Mouse (Mus musculus) hindbrain, embryonic 14.5 days (tissue): ENCODE data around the gene Olfr51. TPM values are rescaled to one million over a fixed set of nuclear protein-coding genes. Genes with fewer than 3 reads are reported as not detected.
A peak's percentile ranks its signal among the peaks of the same experiment; 100 is the strongest.
"Not testable (repeated sequence)": the region's sequence is repeated elsewhere in the genome, so short reads cannot be mapped to it uniquely, and the experiment has no call there.

ENCODE experiments used
- ATAC-seq: fragments of 200-750 bp; cut with Nextera tagmentation; 2 replicates; pipeline ENCODE4 v1.8.0; 2017; ENCODE audit warnings: moderate number of reproducible peaks, mild to moderate bottlenecking, moderate TSS enrichment, moderate library complexity; ENCODE audit not compliant: low FRiP score
- DNase-seq: peaks from one replicate; pipeline ENCODE4 v3.0.0-alpha.2; 2015; ENCODE audit warnings: low spot score
- H3K27ac ChIP-seq: fragments of 300-500 bp; sonication (generic); 2 replicates; pipeline ENCODE4 v1.5.1; 2014; ENCODE audit warnings: mild to moderate bottlenecking, moderate library complexity
- H3K27me3 ChIP-seq: fragments of 300-500 bp; sonication (generic); 2 replicates; pipeline ENCODE4 v1.6.1; 2014; ENCODE audit warnings: mild to moderate bottlenecking, low read length, mixed read lengths; ENCODE audit not compliant: control insufficient read depth, insufficient read depth
- H3K36me3 ChIP-seq: fragments of 300-500 bp; sonication (generic); replicated peaks from 2 replicates; pipeline ENCODE4 v1.6.1; 2014; ENCODE audit not compliant: control insufficient read depth, insufficient read depth
- H3K4me1 ChIP-seq: fragments of 300-500 bp; sonication (generic); replicated peaks from 2 replicates; pipeline ENCODE4 v1.6.1; 2014; ENCODE audit warnings: antibody characterized with exemption, low read length, mixed read lengths; ENCODE audit not compliant: control insufficient read depth, insufficient read depth
- H3K4me2 ChIP-seq: fragments of 300-500 bp; sonication (generic); replicated peaks from 2 replicates; pipeline ENCODE4 v1.6.1; 2014; ENCODE audit warnings: mild to moderate bottlenecking, moderate library complexity
- H3K4me3 ChIP-seq: fragments of 300-500 bp; sonication (generic); replicated peaks from 2 replicates; pipeline ENCODE4 v1.5.1; 2014; ENCODE audit warnings: mild to moderate bottlenecking, low read length
- H3K9ac ChIP-seq: fragments of 300-500 bp; sonication (generic); 2 replicates; pipeline ENCODE4 v1.6.1; 2014
- H3K9me3 ChIP-seq: fragments of 300-500 bp; sonication (generic); 2 replicates; pipeline ENCODE4 v1.6.1; 2016; ENCODE audit warnings: low read length; ENCODE audit not compliant: control insufficient read depth
- WGBS: fragments of 180-500 bp; shearing (Covaris S2); extraction: QIAGEN DNeasy Blood & Tissue Kit; methylation state at CpG from one replicate; pipeline ENCODE4 v1.1.7; 2014; 5-methylcytosine and 5-hydroxymethylcytosine counted together
- polyA plus RNA-seq: library from polyadenylated mRNA; unstranded; fragments of >200 nt; fragmentation: Nextera tagmentation; extraction: Ambion mirVana; gene quantifications from 2 replicates; pipeline ENCODE4 v1.2.1, GENCODE M21; 2014

Gene Olfr51
- not detected in 2 replicates for polyA plus RNA-seq

GRCm38 (mm10) chr11:51003296-51003695 lies at the start of gene Olfr51:
Olfr51 (plus strand) TSS chr11:51003596.
- no peaks in the 10 kb centered on the region for H3K27me3 ChIP-seq
- H3K4me2 ChIP-seq = no peak within 1 kb of the TSS
- no peaks in the 10 kb centered on the region for H3K36me3 ChIP-seq
- H3K4me3 ChIP-seq = no peak within 1 kb of the TSS
- no peaks in the 10 kb centered on the region for H3K4me1 ChIP-seq
- WGBS = 85% methylated on average over 5 of the region's 5 CpGs
- H3K9ac ChIP-seq = no peak within 1 kb of the TSS
- H3K27ac ChIP-seq = no peak within 1 kb of the TSS
- no peak for DNase-seq
- no peak for ATAC-seq
- H3K9me3 ChIP-seq = no peaks in the 10 kb centered on the region

- no peaks in the 10 kb centered on the region for H3K36me3 ChIP-seq
- ATAC-seq (no peak), DNase-seq (no peak)
- no peak within 1 kb of the TSS for H3K4me2 ChIP-seq
- no peak within 1 kb of the TSS for H3K4me3 ChIP-seq
- no peak within 1 kb of the TSS for H3K27ac ChIP-seq
- no peaks in the 10 kb centered on the region for H3K27me3 ChIP-seq
- H3K9ac ChIP-seq = no peak within 1 kb of the TSS
- no peaks in the 10 kb centered on the region for H3K9me3 ChIP-seq
- H3K4me1 ChIP-seq = no peaks in the 10 kb centered on the region
- WGBS = 68% methylated on average over 6 of the region's 6 CpGs
These were observed 49.7 kb upstream of the Olfr51 start, which contains the start of gene Prop1 for GRCm38 (mm10) chr11:50953665-50954064. Prop1 (minus strand) TSS chr11:50953765.

GRCm38 (mm10) chr11:50964886-50965285 lies 38.5 kb upstream of the Olfr51 start:
- Histone ChIP-seq H3K27ac (no peak overlapping the region), H3K9ac (no peak overlapping the region), H3K4me2 (no peak overlapping the region), H3K27me3 (no peaks in the 10 kb centered on the region), H3K4me3 (no peak overlapping the region), H3K36me3 (no peaks in the 10 kb centered on the region), H3K9me3 (no peaks in the 10 kb centered on the region), H3K4me1 (no peaks in the 10 kb centered on the region)
- DNase-seq (no peak), ATAC-seq (no peak)
- WGBS = 84% methylated on average over 2 of the region's 2 CpGs

DNA sequence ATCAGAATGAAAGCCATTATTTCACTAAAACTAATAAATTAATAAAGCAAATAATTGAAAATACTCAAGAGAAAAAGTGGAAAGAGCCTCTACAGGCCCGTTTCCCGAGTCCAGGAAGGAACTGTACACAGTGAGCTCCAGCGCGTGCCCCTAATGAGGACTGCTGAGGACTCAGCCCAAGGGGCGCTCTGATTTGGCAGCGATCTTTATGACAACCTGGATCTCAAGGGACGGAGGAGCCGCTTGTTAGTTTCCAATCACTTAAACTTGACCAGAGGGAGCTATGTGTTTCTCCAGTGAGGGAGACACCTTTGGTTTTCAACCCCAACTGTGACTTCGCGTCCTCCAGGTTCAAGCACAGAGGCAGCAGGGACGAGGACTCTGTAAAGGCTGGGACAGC lies 37.2 kb upstream of the Olfr51 start, which contains the start of gene Olfr1378:
Gene Olfr1378 (plus strand): TSS at position 301 of the 400 bp plus-strand sequence.
- DNase-seq = no peak
- no peak for ATAC-seq
- 84% methylated on average over 11 of the region's 11 CpGs for WGBS
- H3K27me3 ChIP-seq = no peaks in the 10 kb centered on the region
- H3K4me1 ChIP-seq = no peaks in the 10 kb centered on the region
- no peak within 1 kb of the TSS for H3K27ac ChIP-seq
- no peaks in the 10 kb centered on the region for H3K36me3 ChIP-seq
- no peak within 1 kb of the TSS for H3K9ac ChIP-seq
- no peak within 1 kb of the TSS for H3K4me2 ChIP-seq
- no peak within 1 kb of the TSS for H3K4me3 ChIP-seq
- no peaks in the 10 kb centered on the region for H3K9me3 ChIP-seq

- ATAC-seq (no peak), DNase-seq (no peak)
- H3K36me3 ChIP-seq = no peaks in the 10 kb centered on the region
- no peak overlapping the region for H3K9ac ChIP-seq
- H3K9me3 ChIP-seq = no peaks in the 10 kb centered on the region
- H3K27ac ChIP-seq = no peak overlapping the region
- 69% methylated on average over 4 of the region's 4 CpGs for WGBS
- H3K4me2 ChIP-seq = no peak overlapping the region
- H3K4me3 ChIP-seq = no peak overlapping the region
- no peaks in the 10 kb centered on the region for H3K27me3 ChIP-seq
- H3K4me1 ChIP-seq = no peaks in the 10 kb centered on the region
These were observed 26.2 kb upstream of the Olfr51 start for GRCm38 (mm10) chr11:50977216-50977615.

DNA sequence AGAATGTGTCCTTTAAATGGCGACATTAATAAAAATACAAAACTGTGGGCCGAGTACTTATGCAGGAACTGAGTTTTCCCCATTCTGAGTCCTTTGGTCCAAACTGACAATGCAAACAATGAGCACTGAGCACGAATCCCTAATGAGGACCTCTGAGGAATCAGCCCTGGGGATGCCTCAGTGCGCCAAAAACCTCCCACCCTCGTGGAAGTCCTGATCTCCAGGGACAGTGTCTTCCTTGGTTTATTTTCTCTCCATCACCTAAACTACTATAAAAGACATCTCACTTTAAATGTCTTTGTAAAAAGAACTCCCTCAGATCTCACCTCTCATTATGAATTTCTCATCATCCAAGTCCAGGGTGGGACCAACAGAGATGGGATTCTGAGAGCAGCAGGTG lies 21.7 kb upstream of the Olfr51 start, which contains the start of gene Olfr1377:
Gene Olfr1377 (plus strand): TSS at position 301 of the 400 bp plus-strand sequence.
- Histone ChIP-seq H3K9ac (no peak within 1 kb of the TSS), H3K4me1 (no peaks in the 10 kb centered on the region), H3K9me3 (no peaks in the 10 kb centered on the region), H3K27me3 (no peaks in the 10 kb centered on the region), H3K36me3 (no peaks in the 10 kb centered on the region), H3K4me2 (no peak within 1 kb of the TSS), H3K27ac (no peak within 1 kb of the TSS), H3K4me3 (no peak within 1 kb of the TSS)
- DNase-seq (no peak), ATAC-seq (no peak)
- WGBS = 61% methylated on average over 5 of the region's 5 CpGs

- Histone ChIP-seq H3K4me3 (no peak overlapping the region), H3K4me2 (no peak overlapping the region), H3K36me3 (no peaks in the 10 kb centered on the region), H3K9me3 (no peaks in the 10 kb centered on the region), H3K27me3 (no peaks in the 10 kb centered on the region), H3K4me1 (no peaks in the 10 kb centered on the region), H3K27ac (no peak overlapping the region), H3K9ac (no peak overlapping the region)
- WGBS = 65% methylated on average over 5 of the region's 5 CpGs
- ATAC-seq (no peak), DNase-seq (peak; percentile 38)
These were observed 8.4 kb downstream of the Olfr51 start for GRCm38 (mm10) chr11:51011821-51012220.

GRCm38 (mm10) chr11:51013936-51014335 lies 10.5 kb downstream of the Olfr51 start, which contains the start of gene Olfr54:
Olfr54 (plus strand) TSS chr11:51014236.
- Histone ChIP-seq H3K9ac (no peak within 1 kb of the TSS), H3K4me2 (no peak within 1 kb of the TSS), H3K27me3 (no peaks in the 10 kb centered on the region), H3K9me3 (no peaks in the 10 kb centered on the region), H3K27ac (no peak within 1 kb of the TSS), H3K4me3 (no peak within 1 kb of the TSS), H3K4me1 (no peaks in the 10 kb centered on the region), H3K36me3 (no peaks in the 10 kb centered on the region)
- no peak for DNase-seq
- no peak for ATAC-seq
- WGBS = 66% methylated on average over 1 of the region's 1 CpGs

GRCm38 (mm10) chr11:51016341-51016740 lies 12.9 kb downstream of the Olfr51 start:
- H3K27me3 ChIP-seq = no peaks in the 10 kb centered on the region

DNA sequence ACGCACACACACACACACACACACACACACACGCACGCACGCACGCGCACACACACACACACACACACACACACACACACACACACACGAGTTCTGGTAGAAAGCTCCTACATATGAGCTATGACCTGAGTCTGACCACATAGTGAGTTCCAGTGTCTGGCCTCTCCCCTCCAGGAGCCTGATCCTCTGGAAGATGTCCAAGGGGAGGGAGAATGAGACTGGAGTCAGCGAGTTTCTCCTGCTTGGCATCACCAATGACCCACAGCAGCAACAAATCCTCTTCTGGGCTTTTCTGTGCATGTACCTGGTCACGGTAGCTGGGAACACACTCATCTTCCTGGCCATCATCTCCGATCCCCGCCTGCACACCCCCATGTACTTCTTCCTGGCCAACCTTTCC lies 23.4 kb downstream of the Olfr51 start:
- not testable (repeated sequence) for DNase-seq, H3K36me3 ChIP-seq, H3K4me2 ChIP-seq, ATAC-seq, H3K9me3 ChIP-seq, H3K4me1 ChIP-seq, H3K9ac ChIP-seq, H3K27ac ChIP-seq, H3K27me3 ChIP-seq, H3K4me3 ChIP-seq
- 91% methylated on average over 11 of the region's 11 CpGs for WGBS

More at GRCm38 (mm10) chr11:51016341-51016740, 12.9 kb downstream of the Olfr51 start:
- Histone ChIP-seq H3K4me3 (no peak overlapping the region), H3K4me1 (no peaks in the 10 kb centered on the region), H3K27ac (no peak overlapping the region), H3K36me3 (no peaks in the 10 kb centered on the region), H3K9me3 (no peaks in the 10 kb centered on the region), H3K4me2 (no peak overlapping the region), H3K9ac (no peak overlapping the region)
- ATAC-seq = no peak
- no peak for DNase-seq
- 46% methylated on average over 2 of the region's 2 CpGs for WGBS
